26 mouse cellular contexts compared by ENCODE assay signal in genomic region chr5:116525308-116525707, GRCm38 (mm10).
A peak's percentile ranks its signal among the peaks of the same experiment; 100 is the strongest.
DNase-seq lines count a peak whose midpoint lies in the region; ATAC-seq and TF ChIP-seq lines count a peak whose summit lies in the region.
"Had no signal": no experiment of that assay in that cellular context is flagged by ENCODE, and none has a peak within 500 bp of the region (broad histone marks: within the 10 kb centered on the region; RNA-seq: fewer than 3 reads in every experiment).

No protein-coding gene starts in this region.

- no peak for TF ChIP-seq POLR2A in cortical plate, adult 2 months (IDR thresholded peaks at IDR 0.05; ENCODE audit: extremely low read depth, insufficient read depth, low read length)

- no peak overlapping the region for H3K4me3 ChIP-seq in forebrain, embryonic 13.5 days
- no peak overlapping the region for H3K4me3 ChIP-seq in forebrain, postnatal 0 days (ENCODE audit: low read depth, low read length)
- H3K4me3 ChIP-seq in hindbrain, embryonic 13.5 days = no peak overlapping the region
- no peak overlapping the region for H3K4me3 ChIP-seq in hindbrain, embryonic 11.5 days (ENCODE audit: low read depth, low read length)
- H3K4me3 ChIP-seq in midbrain, embryonic 12.5 days = no peak overlapping the region
- no peak overlapping the region for H3K4me3 ChIP-seq in midbrain, postnatal 0 days (ENCODE audit: low read depth, low read length)
- no peak overlapping the region for H3K4me3 ChIP-seq in cortical plate, adult 2 months (ENCODE audit: insufficient read depth, low read length)
- H3K4me3 ChIP-seq: heart, embryonic 13.5 days; hindbrain, embryonic 15.5 days; limb, embryonic 10.5 days; liver, embryonic 15.5 days; lung, embryonic 15.5 days; neural tube, embryonic 12.5 days had no signal

- DNase-seq in forebrain, postnatal 0 days = no peak
- no peak for DNase-seq in hindbrain, embryonic 11.5 days (ENCODE audit: low spot score)
- no peak for DNase-seq in midbrain, postnatal 0 days (ENCODE audit: low spot score)
- DNase-seq: adrenal gland, postnatal 10 days; cerebellum, adult 2 months; cerebellum, postnatal 36 days; gastrocnemius, postnatal 14 days; heart, adult 18-20 months; heart, postnatal 14 days; kidney, adult 2 months; liver; lung, postnatal 4 days; thymus, adult 2 months; thymus, postnatal 4 days had no signal

- H3K9me3 ChIP-seq in forebrain, embryonic 13.5 days (replicated peaks) = no peaks in the 10 kb centered on the region
- no peaks in the 10 kb centered on the region for H3K9me3 ChIP-seq in forebrain, postnatal 0 days (ENCODE audit: low read length)
- H3K9me3 ChIP-seq in hindbrain, embryonic 13.5 days = no peaks in the 10 kb centered on the region
- no peaks in the 10 kb centered on the region for H3K9me3 ChIP-seq in hindbrain, embryonic 11.5 days (ENCODE audit: control insufficient read depth, low read length)
- H3K9me3 ChIP-seq in midbrain, embryonic 12.5 days = no peaks in the 10 kb centered on the region
- no peaks in the 10 kb centered on the region for H3K9me3 ChIP-seq in midbrain, postnatal 0 days (ENCODE audit: low read length)
- H3K9me3 ChIP-seq: heart, embryonic 13.5 days; hindbrain, embryonic 15.5 days; limb, embryonic 10.5 days; liver, embryonic 15.5 days; lung, embryonic 15.5 days; neural tube, embryonic 12.5 days had no signal

- H3K4me2 ChIP-seq in forebrain, embryonic 13.5 days = no peak overlapping the region
- no peak overlapping the region for H3K4me2 ChIP-seq in forebrain, postnatal 0 days (ENCODE audit: low read depth)
- no peak overlapping the region for H3K4me2 ChIP-seq in hindbrain, embryonic 13.5 days
- H3K4me2 ChIP-seq in hindbrain, embryonic 11.5 days (replicated peaks; ENCODE audit: low read depth, low read length) = no peak overlapping the region
- H3K4me2 ChIP-seq in midbrain, embryonic 12.5 days (replicated peaks) = no peak overlapping the region
- no peak overlapping the region for H3K4me2 ChIP-seq in midbrain, postnatal 0 days (ENCODE audit: low read depth, low read length, poor library complexity, severe bottlenecking)
- H3K4me2 ChIP-seq: heart, embryonic 13.5 days; hindbrain, embryonic 15.5 days; liver, embryonic 15.5 days; lung, embryonic 15.5 days; neural tube, embryonic 12.5 days had no signal

- ATAC-seq in forebrain, embryonic 13.5 days = no peak
- ATAC-seq in forebrain, postnatal 0 days = no peak
- no peak for ATAC-seq in hindbrain, embryonic 13.5 days (ENCODE audit: low FRiP score)
- ATAC-seq in hindbrain, embryonic 11.5 days (ENCODE audit: low FRiP score) = no peak
- ATAC-seq in midbrain, embryonic 12.5 days (ENCODE audit: low FRiP score, low read depth) = no peak
- no peak for ATAC-seq in midbrain, postnatal 0 days (ENCODE audit: low FRiP score)

- H3K36me3 ChIP-seq in forebrain, embryonic 13.5 days (ENCODE audit: poor library complexity, severe bottlenecking) = peaks cover 4% of the 10 kb centered on the region; the same call in 1 of the 2 replicates
- H3K36me3 ChIP-seq in forebrain, postnatal 0 days (ENCODE audit: insufficient read depth) = no peaks in the 10 kb centered on the region
- no peaks in the 10 kb centered on the region for H3K36me3 ChIP-seq in hindbrain, embryonic 13.5 days
- H3K36me3 ChIP-seq in hindbrain, embryonic 11.5 days (ENCODE audit: control insufficient read depth, insufficient read depth, low read length) = no peaks in the 10 kb centered on the region
- H3K36me3 ChIP-seq in midbrain, embryonic 12.5 days = no peaks in the 10 kb centered on the region
- no peaks in the 10 kb centered on the region for H3K36me3 ChIP-seq in midbrain, postnatal 0 days (ENCODE audit: insufficient read depth, low read length)
- H3K36me3 ChIP-seq: heart, embryonic 13.5 days; hindbrain, embryonic 15.5 days; limb, embryonic 10.5 days; liver, embryonic 15.5 days; lung, embryonic 15.5 days; neural tube, embryonic 12.5 days had no signal

- peak overlapping the region; percentile 7; the same call in 1 of the 2 replicates for H3K27ac ChIP-seq in forebrain, embryonic 13.5 days
- no peak overlapping the region for H3K27ac ChIP-seq in forebrain, postnatal 0 days (ENCODE audit: low read depth, low read length)
- 0 out of 2 replicates have a peak overlapping the region, but pooled peaks have one; percentile 48 for H3K27ac ChIP-seq in hindbrain, embryonic 13.5 days
- no peak overlapping the region for H3K27ac ChIP-seq in hindbrain, embryonic 11.5 days (ENCODE audit: low read depth, low read length)
- H3K27ac ChIP-seq in midbrain, embryonic 12.5 days (replicated peaks) = peak overlapping the region; percentile 16; the same call in 1 of the 2 replicates
- H3K27ac ChIP-seq in midbrain, postnatal 0 days (ENCODE audit: low read depth, low read length) = no peak overlapping the region
- H3K27ac ChIP-seq in cortical plate, adult 2 months (ENCODE audit: insufficient read depth, low read length) = 0 out of 2 replicates have a peak overlapping the region, but pooled peaks have one; percentile 32
- H3K27ac ChIP-seq: heart, embryonic 13.5 days; hindbrain, embryonic 15.5 days; kidney, postnatal 0 days; limb, embryonic 10.5 days; liver, embryonic 15.5 days; lung, embryonic 15.5 days; neural tube, embryonic 12.5 days; stomach, postnatal 0 days had no signal

- no peaks in the 10 kb centered on the region for H3K27me3 ChIP-seq in forebrain, embryonic 13.5 days
- H3K27me3 ChIP-seq in forebrain, postnatal 0 days (ENCODE audit: insufficient read depth, low read length) = no peaks in the 10 kb centered on the region
- no peaks in the 10 kb centered on the region for H3K27me3 ChIP-seq in hindbrain, embryonic 13.5 days
- no peaks in the 10 kb centered on the region for H3K27me3 ChIP-seq in hindbrain, embryonic 11.5 days (ENCODE audit: control insufficient read depth, insufficient read depth, low read length)
- H3K27me3 ChIP-seq in midbrain, embryonic 12.5 days = no peaks in the 10 kb centered on the region
- H3K27me3 ChIP-seq in midbrain, postnatal 0 days (ENCODE audit: insufficient read depth, low read length) = no peaks in the 10 kb centered on the region
- H3K27me3 ChIP-seq: heart, embryonic 13.5 days; hindbrain, embryonic 15.5 days; liver, embryonic 15.5 days; lung, embryonic 15.5 days; neural tube, embryonic 12.5 days had no signal

- TF ChIP-seq CTCF in forebrain, postnatal 0 days (IDR thresholded peaks at IDR 0.05; ENCODE audit: low read depth) = no peak
- TF ChIP-seq CTCF in midbrain, postnatal 0 days (IDR thresholded peaks at IDR 0.05) = no peak
- no peak for TF ChIP-seq CTCF in cortical plate, adult 2 months (IDR thresholded peaks at IDR 0.05; ENCODE audit: extremely low read depth, insufficient read depth, low read length)

- H3K9ac ChIP-seq in forebrain, embryonic 13.5 days = no peak overlapping the region
- H3K9ac ChIP-seq in forebrain, postnatal 0 days = no peak overlapping the region
- no peak overlapping the region for H3K9ac ChIP-seq in hindbrain, embryonic 13.5 days
- H3K9ac ChIP-seq in hindbrain, embryonic 11.5 days (ENCODE audit: low read depth, low read length) = no peak overlapping the region
- H3K9ac ChIP-seq in midbrain, embryonic 12.5 days (replicated peaks) = no peak overlapping the region
- no peak overlapping the region for H3K9ac ChIP-seq in midbrain, postnatal 0 days (replicated peaks; ENCODE audit: low read length, poor library complexity, severe bottlenecking)
- H3K9ac ChIP-seq: heart, embryonic 13.5 days; hindbrain, embryonic 15.5 days; liver, embryonic 15.5 days; lung, embryonic 15.5 days; neural tube, embryonic 12.5 days had no signal

- 84% methylated on average over 8 of the region's 8 CpGs for WGBS in forebrain, embryonic 13.5 days
- 80% methylated on average over 8 of the region's 8 CpGs for WGBS in forebrain, postnatal 0 days
- WGBS in hindbrain, embryonic 13.5 days = 78% methylated on average over 8 of the region's 8 CpGs
- 89% methylated on average over 8 of the region's 8 CpGs for WGBS in hindbrain, embryonic 11.5 days
- 71% methylated on average over 8 of the region's 8 CpGs for WGBS in midbrain, embryonic 12.5 days
- WGBS in midbrain, postnatal 0 days = 88% methylated on average over 8 of the region's 8 CpGs

- peaks cover 47% of the 10 kb centered on the region for H3K4me1 ChIP-seq in forebrain, embryonic 13.5 days
- H3K4me1 ChIP-seq in forebrain, postnatal 0 days (ENCODE audit: insufficient read depth) = peaks cover 14% of the 10 kb centered on the region
- peaks cover 43% of the 10 kb centered on the region for H3K4me1 ChIP-seq in hindbrain, embryonic 13.5 days (replicated peaks)
- no peaks in the 10 kb centered on the region for H3K4me1 ChIP-seq in hindbrain, embryonic 11.5 days (replicated peaks; ENCODE audit: control insufficient read depth, insufficient read depth, low read length)
- peaks cover 29% of the 10 kb centered on the region for H3K4me1 ChIP-seq in midbrain, embryonic 12.5 days
- H3K4me1 ChIP-seq in midbrain, postnatal 0 days (ENCODE audit: insufficient read depth, low read length) = 0 out of 2 replicates have a peak, but pooled peaks cover 6% of the 10 kb centered on the region
- peaks cover 14% of the 10 kb centered on the region for H3K4me1 ChIP-seq in cortical plate, adult 2 months (ENCODE audit: control insufficient read depth, insufficient read depth, low read length)
- H3K4me1 ChIP-seq: heart, embryonic 13.5 days; limb, embryonic 10.5 days; liver, embryonic 15.5 days; lung, embryonic 15.5 days had no signal

Comparison
In these comparisons a context has a peak if more than half of its experiments do, and no peak if none do; other contexts are left out.
1. H3K27ac ChIP-seq: peak in forebrain, embryonic 13.5 days (single experiment), hindbrain, embryonic 13.5 days (single experiment), midbrain, embryonic 12.5 days (single experiment) and cortical plate, adult 2 months (single experiment); none in forebrain, postnatal 0 days (single experiment), hindbrain, embryonic 11.5 days (single experiment) and midbrain, postnatal 0 days (single experiment).